In the genomic region with DNA sequence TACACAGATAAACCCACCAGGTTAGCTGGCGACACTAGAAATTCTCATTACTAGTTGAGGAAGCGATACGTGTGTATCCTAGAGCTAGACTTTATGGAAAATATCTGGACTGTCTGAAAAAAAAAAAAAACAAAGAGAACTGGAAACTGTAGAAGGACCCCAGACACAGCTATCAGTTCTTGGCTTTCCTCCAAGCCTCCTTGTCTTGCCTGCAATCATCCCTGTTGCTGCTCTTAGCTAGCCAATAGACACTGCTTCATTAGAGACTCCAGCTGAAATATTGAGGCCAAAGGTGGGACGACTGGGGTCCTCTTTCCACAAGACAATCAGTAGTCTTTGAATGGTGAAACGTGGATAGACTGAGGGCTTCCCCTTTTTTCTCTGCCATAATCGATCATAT, we compare ENCODE assay signal across 27 mouse cellular contexts.
DNase-seq lines count a peak whose midpoint lies in the region; ATAC-seq and TF ChIP-seq lines count a peak whose summit lies in the region.
"Had no signal": no experiment of that assay in that cellular context is flagged by ENCODE, and none has a peak within 500 bp of the region (broad histone marks: within the 10 kb centered on the region; RNA-seq: fewer than 3 reads in every experiment).

No protein-coding gene starts in this region.

- H3K27ac ChIP-seq in hindbrain, postnatal 0 days = no peak overlapping the region
- H3K27ac ChIP-seq in hindbrain, embryonic 13.5 days = no peak overlapping the region
- H3K27ac ChIP-seq in midbrain, embryonic 11.5 days (ENCODE audit: low read depth, low read length) = no peak overlapping the region
- H3K27ac ChIP-seq in midbrain, embryonic 15.5 days = no peak overlapping the region
- H3K27ac ChIP-seq in left cerebral cortex, adult 2 months = no peak overlapping the region
- H3K27ac ChIP-seq: embryonic facial prominence, embryonic 12.5 days; forebrain, embryonic 12.5 days; gastrocnemius, adult 2 months; heart, embryonic 15.5 days; hindbrain, embryonic 10.5 days; hindbrain, embryonic 14.5 days had no signal

- no peak for ATAC-seq in hindbrain, postnatal 0 days
- ATAC-seq in hindbrain, embryonic 13.5 days (ENCODE audit: low FRiP score) = no peak
- ATAC-seq in midbrain, embryonic 11.5 days (ENCODE audit: low FRiP score) = no peak
- ATAC-seq in midbrain, embryonic 15.5 days (replicated peaks) = no peak
- ATAC-seq: forebrain, embryonic 16.5 days; Patski had no signal

- H3K9ac ChIP-seq in hindbrain, postnatal 0 days (replicated peaks; ENCODE audit: low read length) = no peak overlapping the region
- H3K9ac ChIP-seq in hindbrain, embryonic 13.5 days = no peak overlapping the region
- H3K9ac ChIP-seq in midbrain, embryonic 11.5 days (ENCODE audit: low read length) = no peak overlapping the region
- no peak overlapping the region for H3K9ac ChIP-seq in midbrain, embryonic 15.5 days
- H3K9ac ChIP-seq: embryonic facial prominence, embryonic 12.5 days; forebrain, embryonic 12.5 days; heart, embryonic 12.5 days; heart, embryonic 15.5 days; hindbrain, embryonic 14.5 days had no signal

- no peaks in the 10 kb centered on the region for H3K27me3 ChIP-seq in hindbrain, postnatal 0 days (ENCODE audit: insufficient read depth, low read length)
- H3K27me3 ChIP-seq in hindbrain, embryonic 13.5 days = no peaks in the 10 kb centered on the region
- no peaks in the 10 kb centered on the region for H3K27me3 ChIP-seq in midbrain, embryonic 11.5 days (ENCODE audit: control insufficient read depth, insufficient read depth, low read length)
- no peaks in the 10 kb centered on the region for H3K27me3 ChIP-seq in midbrain, embryonic 15.5 days (replicated peaks)
- H3K27me3 ChIP-seq: embryonic facial prominence, embryonic 12.5 days; forebrain, embryonic 12.5 days; heart, embryonic 12.5 days; heart, embryonic 15.5 days had no signal

- no peak for TF ChIP-seq CTCF in hindbrain, postnatal 0 days (IDR thresholded peaks at IDR 0.05; ENCODE audit: low read depth)
- no peak for TF ChIP-seq CTCF in brain, embryonic 14.5 days (IDR thresholded peaks at IDR 0.05; ENCODE audit: borderline replicate concordance, extremely low read depth, insufficient read depth, insufficient read length)
- TF ChIP-seq CTCF in left cerebral cortex, adult 2 months (IDR thresholded peaks at IDR 0.05) = no peak

- WGBS in hindbrain, postnatal 0 days = 49% methylated on average over 6 of the region's 6 CpGs
- WGBS in hindbrain, embryonic 13.5 days = 67% methylated on average over 6 of the region's 6 CpGs
- WGBS in midbrain, embryonic 11.5 days = 89% methylated on average over 6 of the region's 6 CpGs
- WGBS in midbrain, embryonic 15.5 days = 77% methylated on average over 6 of the region's 6 CpGs

- intact Hi-C loops in left cerebral cortex, adult 2 months (cut with DNase I) = no loop called here

- no peak for TF ChIP-seq POLR2A in brain, embryonic 14.5 days (IDR thresholded peaks at IDR 0.05; ENCODE audit: borderline replicate concordance, extremely low read depth, insufficient read depth, insufficient read length, poor library complexity, severe bottlenecking)

- H3K4me3 ChIP-seq in hindbrain, postnatal 0 days (ENCODE audit: low read length) = no peak overlapping the region
- H3K4me3 ChIP-seq in hindbrain, embryonic 13.5 days = no peak overlapping the region
- no peak overlapping the region for H3K4me3 ChIP-seq in midbrain, embryonic 11.5 days (ENCODE audit: low read depth, low read length)
- H3K4me3 ChIP-seq in midbrain, embryonic 15.5 days = no peak overlapping the region
- H3K4me3 ChIP-seq in left cerebral cortex, adult 2 months = no peak overlapping the region
- H3K4me3 ChIP-seq: embryonic facial prominence, embryonic 12.5 days; erythroblast, embryonic 14.5 days; forebrain, embryonic 12.5 days; gastrocnemius, adult 2 months; heart, embryonic 12.5 days; heart, embryonic 15.5 days; hindbrain, embryonic 10.5 days had no signal

- peak; percentile 16 to 31 for DNase-seq in cerebellum, postnatal 10 days
- DNase-seq in cerebellum, postnatal 25 days = no peak
- DNase-seq in hindbrain, postnatal 0 days (ENCODE audit: low spot score) = peak; percentile 48
- peak; percentile 8 for DNase-seq in midbrain, embryonic 11.5 days (ENCODE audit: low spot score, missing footprints)
- peak; percentile 67 for DNase-seq in brain, embryonic 14.5 days (ENCODE audit: low read depth)
- no peak for DNase-seq in left cerebral cortex, adult 2 months (ENCODE audit: extremely low spot score in 1 of 2, low spot score in 2 of 2)
- DNase-seq: adrenal gland, postnatal 10 days; adrenal gland, postnatal 36 days; cerebellum, adult 11 months; cerebellum, adult 2 months; cerebellum, adult 9-11 months; gastrocnemius, adult 2 months; gastrocnemius, postnatal 14 days; heart, adult 11 months; heart, postnatal 10 days; heart, postnatal 36 days had no signal

- H3K36me3 ChIP-seq in hindbrain, postnatal 0 days (ENCODE audit: insufficient read depth, low read length) = no peaks in the 10 kb centered on the region
- no peaks in the 10 kb centered on the region for H3K36me3 ChIP-seq in hindbrain, embryonic 13.5 days
- H3K36me3 ChIP-seq in midbrain, embryonic 11.5 days (ENCODE audit: control insufficient read depth, insufficient read depth, low read length) = no peaks in the 10 kb centered on the region
- H3K36me3 ChIP-seq in midbrain, embryonic 15.5 days (replicated peaks) = no peaks in the 10 kb centered on the region
- H3K36me3 ChIP-seq: embryonic facial prominence, embryonic 12.5 days; forebrain, embryonic 12.5 days; heart, embryonic 12.5 days; heart, embryonic 15.5 days; hindbrain, embryonic 10.5 days had no signal

- no peak overlapping the region for H3K4me2 ChIP-seq in hindbrain, postnatal 0 days (ENCODE audit: low read depth, low read length)
- H3K4me2 ChIP-seq in hindbrain, embryonic 13.5 days = no peak overlapping the region
- H3K4me2 ChIP-seq in midbrain, embryonic 11.5 days = no peak overlapping the region
- no peak overlapping the region for H3K4me2 ChIP-seq in midbrain, embryonic 15.5 days
- H3K4me2 ChIP-seq: embryonic facial prominence, embryonic 12.5 days; forebrain, embryonic 12.5 days; heart, embryonic 12.5 days; heart, embryonic 15.5 days; hindbrain, embryonic 14.5 days had no signal

- no peaks in the 10 kb centered on the region for H3K4me1 ChIP-seq in hindbrain, postnatal 0 days (ENCODE audit: insufficient read depth, low read length)
- H3K4me1 ChIP-seq in hindbrain, embryonic 13.5 days (replicated peaks) = no peaks in the 10 kb centered on the region
- H3K4me1 ChIP-seq in midbrain, embryonic 11.5 days (ENCODE audit: control insufficient read depth, insufficient read depth, low read length) = no peaks in the 10 kb centered on the region
- no peaks in the 10 kb centered on the region for H3K4me1 ChIP-seq in midbrain, embryonic 15.5 days
- H3K4me1 ChIP-seq: embryonic facial prominence, embryonic 12.5 days; forebrain, embryonic 12.5 days; hindbrain, embryonic 10.5 days had no signal

- no peaks in the 10 kb centered on the region for H3K9me3 ChIP-seq in hindbrain, postnatal 0 days (ENCODE audit: low read length)
- no peaks in the 10 kb centered on the region for H3K9me3 ChIP-seq in hindbrain, embryonic 13.5 days
- no peaks in the 10 kb centered on the region for H3K9me3 ChIP-seq in midbrain, embryonic 11.5 days (ENCODE audit: control insufficient read depth, low read length)
- no peaks in the 10 kb centered on the region for H3K9me3 ChIP-seq in midbrain, embryonic 15.5 days
- H3K9me3 ChIP-seq: embryonic facial prominence, embryonic 12.5 days; forebrain, embryonic 12.5 days; heart, embryonic 12.5 days; heart, embryonic 15.5 days; hindbrain, embryonic 10.5 days had no signal

Comparison
In these comparisons a context has a peak if more than half of its experiments do, and no peak if none do; other contexts are left out.
1. DNase-seq: peak in cerebellum, postnatal 10 days (2 of 2), hindbrain, postnatal 0 days (single experiment), midbrain, embryonic 11.5 days (single experiment) and brain, embryonic 14.5 days (single experiment); none in cerebellum, postnatal 25 days (0 of 2) and left cerebral cortex, adult 2 months (0 of 2).